Mouse (Mus musculus) megakaryocyte progenitor cell, adult 5-6 weeks (primary cell): ENCODE measurements around the gene Crebrf. TPM values are rescaled to one million over a fixed set of nuclear protein-coding genes. Genes with fewer than 3 reads are reported as not detected.
A peak's percentile ranks its signal among the peaks of the same experiment; 100 is the strongest.

Experiments used
- ATAC-seq: replicated peaks from 2 replicates; pipeline ENCODE4 v1.8.0; 2016; ENCODE audit warnings: mild to moderate bottlenecking, moderate TSS enrichment, inconsistent platforms; ENCODE audit not compliant: poor library complexity
- total RNA-seq, 2 experiments: library from RNA; stranded (forward) in 1 of 2; stranded (reverse) in 1 of 2; fragments of 157-497, 149-512 nt in 1 of 2; fragments of 200-1000 nt in 1 of 2; gene quantifications; 2 replicates each; pipeline versions ENCODE4 v1.2.3 to v1.2.4; 2015 to 2017

The Crebrf gene
- total RNA-seq (2015) (7.0 and 13.5 TPM in 2 replicates), total RNA-seq (2017) (11.1 and 18.0 TPM in 2 replicates)

DNA sequence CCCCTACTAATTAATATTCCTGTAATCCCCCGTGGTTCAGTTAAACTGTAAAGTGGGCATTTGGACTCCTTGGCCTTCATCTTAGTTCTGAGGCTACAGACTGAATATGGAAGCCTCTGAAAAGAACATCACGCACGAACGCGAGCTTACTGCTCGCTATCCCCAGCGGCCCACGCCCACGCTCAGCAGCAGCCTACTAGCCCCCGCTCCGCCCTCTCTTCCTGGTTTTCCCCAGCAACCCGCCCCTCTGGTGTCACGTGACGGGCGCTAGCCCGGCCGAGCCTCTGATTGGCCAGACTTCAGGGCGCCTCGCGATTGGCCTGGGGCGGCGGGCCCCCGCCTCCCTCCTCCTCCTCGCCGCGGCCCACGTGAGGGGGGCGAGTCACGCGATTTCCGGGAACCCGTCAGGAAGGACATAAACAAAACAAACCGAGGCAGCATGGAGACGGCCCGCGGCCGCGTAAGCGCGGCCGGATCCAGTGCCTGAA lies at the start of gene Crebrf:
Gene Crebrf (plus strand): TSS at position 380 of the 488 bp plus-strand sequence.
- ATAC-seq: peak; percentile 79

DNA sequence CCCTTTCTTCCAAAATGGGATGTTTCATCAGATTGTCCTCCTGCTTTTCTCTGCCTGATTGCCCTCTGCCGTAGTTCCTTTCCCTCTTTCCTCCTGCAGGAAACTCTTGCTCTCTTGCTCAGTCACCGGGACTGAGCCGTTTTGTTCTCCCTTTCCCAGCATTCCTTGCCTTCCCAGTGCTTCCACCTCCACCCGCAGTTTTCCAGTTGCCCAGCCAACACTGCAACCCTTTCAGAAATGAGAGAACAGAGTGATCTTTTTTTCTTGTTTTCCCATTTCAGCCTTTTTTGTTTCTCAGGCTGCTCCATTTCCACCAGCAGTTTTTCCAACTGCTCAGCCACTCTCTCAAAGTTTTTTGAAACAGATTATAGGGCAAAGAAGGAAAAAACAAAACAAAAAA lies 44.2 kb upstream of the Crebrf start:
- ATAC-seq: no peak

DNA sequence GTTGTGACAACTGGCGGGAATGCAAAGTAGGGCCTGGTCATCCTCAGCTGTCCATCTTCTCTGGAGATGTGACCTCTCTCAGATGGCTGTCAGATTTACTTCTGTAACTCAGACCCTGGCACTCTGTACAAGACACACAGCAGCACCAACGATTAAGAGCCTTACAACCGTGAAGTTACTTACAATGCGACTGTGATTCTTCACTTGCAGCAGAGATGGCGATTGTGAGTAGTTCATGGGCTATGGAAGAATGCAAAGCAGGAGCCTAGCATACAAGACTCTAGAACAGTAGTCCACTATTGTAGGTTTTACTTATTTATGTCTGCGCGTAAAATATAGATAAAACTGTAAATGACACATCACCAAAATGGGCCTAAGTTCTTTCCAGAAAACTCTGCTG lies 39.6 kb upstream of the Crebrf start:
- ATAC-seq: no peak

DNA sequence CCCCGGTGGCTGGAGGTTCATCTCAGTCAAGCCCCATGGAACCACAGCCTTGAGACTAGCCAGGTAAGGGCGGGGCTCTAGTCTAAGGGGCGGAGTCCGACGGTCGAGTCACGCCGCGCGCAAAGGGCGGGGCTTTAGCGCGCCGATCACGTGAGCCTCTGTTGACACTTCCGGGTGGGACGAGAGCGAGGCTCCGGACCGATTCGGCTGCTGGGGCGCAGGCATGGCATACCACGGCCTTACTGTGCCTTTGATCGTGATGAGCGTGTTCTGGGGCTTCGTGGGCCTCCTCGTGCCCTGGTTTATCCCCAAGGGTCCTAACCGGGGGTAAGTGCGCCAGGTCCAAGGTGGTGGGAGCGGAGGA lies 39.2 kb upstream of the Crebrf start:
- peak; percentile 86 for ATAC-seq

DNA sequence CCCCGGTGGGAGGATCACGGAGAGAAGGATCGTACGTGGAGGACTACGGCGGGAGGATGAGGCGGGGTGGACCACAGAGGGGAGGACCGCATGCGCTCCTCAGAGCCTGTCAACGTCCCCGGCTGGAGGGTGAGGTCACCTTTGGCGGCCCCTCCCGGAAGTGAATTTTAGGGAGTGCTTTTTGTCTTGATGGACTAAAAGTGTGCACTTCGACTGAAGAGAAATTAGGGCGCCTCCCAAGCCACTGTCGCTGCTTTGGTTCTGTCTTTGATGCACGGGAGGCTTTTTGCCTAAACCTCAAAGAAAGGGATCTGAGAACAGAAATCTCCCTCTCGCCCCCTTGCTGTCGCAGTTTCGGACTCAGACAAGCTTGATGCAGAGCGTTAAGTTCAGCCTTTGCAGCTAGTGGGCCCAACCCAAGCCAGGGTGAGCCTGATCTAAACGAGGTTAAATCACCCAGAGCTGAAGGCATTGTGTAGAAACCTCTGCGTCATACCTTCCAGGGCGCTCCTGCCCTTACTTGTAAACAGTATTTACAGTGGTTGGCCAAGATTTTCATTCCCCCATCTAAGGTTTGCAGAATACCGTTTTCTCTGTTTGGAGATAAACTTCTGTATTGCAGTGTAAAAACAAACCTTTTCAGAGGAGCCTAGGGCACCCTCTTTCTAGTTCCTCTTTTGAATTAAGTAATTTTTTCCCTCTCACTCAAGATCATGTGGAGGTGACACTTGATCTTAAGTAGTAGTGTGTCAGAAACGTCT lies 38.7 kb upstream of the Crebrf start:
- peak; percentile 81 for ATAC-seq

DNA sequence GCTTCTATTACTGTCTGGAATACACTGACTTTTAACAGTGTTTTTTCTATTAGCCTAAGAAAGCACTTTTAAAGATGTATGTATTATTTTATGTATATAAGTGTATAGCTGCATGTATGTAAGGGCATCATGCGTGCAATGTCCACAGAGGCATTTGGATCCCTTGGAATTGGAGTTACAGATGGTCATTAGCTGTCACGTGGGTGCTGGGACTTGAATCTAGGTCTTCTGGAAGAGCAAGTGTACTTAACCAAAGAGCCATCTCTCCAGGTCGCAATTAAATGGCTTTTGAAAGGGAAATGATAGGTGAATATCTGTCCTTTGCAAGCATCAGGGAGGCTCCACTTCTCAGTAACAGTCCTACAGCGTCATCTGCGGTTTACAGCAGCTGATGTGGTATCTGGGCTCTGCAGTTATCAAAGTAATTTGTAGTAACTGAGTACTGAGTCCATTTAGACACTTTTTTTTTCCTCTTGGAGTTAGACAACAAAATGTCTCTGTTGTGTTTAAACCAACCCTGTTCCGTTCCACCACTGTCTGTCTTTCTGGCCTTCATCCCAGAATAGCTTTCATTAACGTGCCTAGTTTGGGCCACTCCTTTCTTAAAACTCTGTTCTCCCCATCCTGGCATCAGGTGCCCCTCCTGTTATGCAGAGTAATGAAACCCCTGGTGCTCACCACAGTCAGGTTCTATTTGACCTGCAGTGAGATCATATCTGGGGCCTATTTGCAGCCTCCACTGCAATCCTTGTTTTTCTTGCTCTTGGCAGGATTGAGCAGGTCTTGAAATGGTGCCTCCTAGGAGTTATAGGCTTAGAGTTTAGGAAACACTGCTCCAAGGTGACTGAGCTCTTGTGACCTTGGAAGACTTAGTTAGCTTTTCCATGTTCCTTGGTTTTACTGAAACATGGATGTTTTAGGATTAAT lies 37.5 kb upstream of the Crebrf start:
- peak; percentile 55 for ATAC-seq

DNA sequence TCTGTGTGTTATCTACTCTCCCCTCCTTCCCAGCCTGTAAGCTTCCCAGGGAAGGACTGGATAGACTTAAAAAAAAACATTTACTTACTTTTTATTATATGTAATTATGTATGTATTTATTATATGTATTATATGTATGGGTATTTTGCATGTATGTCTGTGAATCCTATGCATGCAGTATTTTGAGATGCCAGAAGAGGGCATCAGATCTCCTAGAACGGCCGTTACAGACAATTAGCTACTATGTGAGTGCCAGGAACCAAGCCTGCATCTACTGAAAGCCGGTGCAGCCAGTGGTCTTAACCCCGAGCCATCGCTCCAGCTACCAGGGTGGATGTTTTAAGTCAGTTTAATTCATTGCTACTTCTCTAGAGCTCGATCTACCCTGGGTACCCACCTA lies 34.2 kb upstream of the Crebrf start:
- no peak for ATAC-seq

DNA sequence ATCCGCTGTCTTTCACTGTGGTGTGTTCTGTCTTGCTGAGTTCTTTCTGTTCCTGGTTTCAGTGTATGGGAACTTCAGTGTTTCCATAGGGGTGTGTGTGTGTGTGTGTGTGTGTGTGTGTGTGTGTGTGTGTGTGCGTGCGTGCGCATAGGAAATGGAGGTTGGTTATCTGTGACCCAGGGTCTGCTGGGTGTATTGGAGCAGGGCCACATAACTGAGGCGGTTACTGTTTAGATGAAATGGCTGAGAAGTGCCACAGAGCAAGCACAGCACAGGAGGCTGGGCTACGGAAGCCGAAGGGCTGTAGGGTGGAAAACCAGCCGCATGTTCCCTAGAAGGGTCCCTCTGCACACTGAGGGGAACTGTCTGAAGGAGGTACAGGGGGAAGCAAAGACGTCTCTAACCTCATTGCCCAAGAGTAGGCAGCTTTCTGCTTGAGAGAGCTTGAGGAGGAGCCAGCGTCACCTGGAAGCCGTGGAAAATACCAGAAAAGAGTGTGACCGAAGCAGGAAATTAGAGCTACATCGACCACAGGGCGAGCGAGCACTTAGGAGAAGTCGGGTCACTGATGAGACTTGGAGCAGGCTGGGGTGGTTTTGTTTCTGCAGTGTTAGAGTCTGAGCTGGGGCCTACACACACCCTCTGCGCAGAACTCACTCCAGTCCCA lies 29.0 kb upstream of the Crebrf start:
- ATAC-seq: peak; percentile 79

DNA sequence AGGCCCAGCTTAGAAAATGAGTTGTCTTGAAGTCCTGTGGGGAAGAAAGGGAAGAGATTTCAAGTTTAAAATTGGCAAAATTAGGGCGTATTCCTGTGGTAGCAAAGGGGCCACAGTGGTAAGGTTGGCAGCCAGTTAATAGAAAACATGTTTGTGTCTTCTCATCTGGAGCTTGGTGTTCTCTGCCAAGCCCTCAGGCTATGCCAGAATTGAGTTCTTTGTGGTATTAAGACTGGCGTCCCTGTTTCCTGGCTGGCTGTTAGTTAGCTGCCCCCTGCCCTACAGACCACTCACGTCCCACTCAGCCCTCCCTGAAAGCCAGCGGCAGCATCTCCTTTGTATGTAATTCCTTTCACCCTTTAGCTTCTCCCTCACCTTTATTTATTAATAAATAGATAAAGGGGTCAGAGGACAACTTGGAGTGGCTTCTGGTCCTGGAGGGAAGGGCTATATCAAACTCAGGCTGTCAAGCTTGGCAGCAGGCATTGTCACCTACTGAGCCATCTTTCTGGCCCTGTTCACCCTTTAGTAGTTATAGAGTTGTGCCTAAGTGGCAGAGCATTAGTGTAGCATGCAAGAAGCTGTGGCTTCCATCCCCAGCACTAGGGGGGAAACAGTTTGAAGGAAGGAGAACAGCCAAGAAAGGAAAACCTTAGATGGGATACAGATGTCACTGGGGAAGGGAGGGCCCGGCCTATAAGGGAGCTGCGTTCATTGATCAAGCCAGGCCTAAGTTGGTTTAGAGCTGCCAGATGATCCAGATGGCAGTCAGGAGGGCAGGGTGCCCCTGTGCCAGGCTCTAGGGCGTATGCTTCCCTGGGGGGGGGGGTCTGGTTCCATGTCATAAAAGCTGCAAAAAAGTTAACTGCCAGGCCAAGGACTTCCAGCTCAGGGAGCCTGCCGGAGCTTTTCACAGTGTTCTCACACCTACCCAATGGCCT lies 26.4 kb upstream of the Crebrf start:
- no peak for ATAC-seq

DNA sequence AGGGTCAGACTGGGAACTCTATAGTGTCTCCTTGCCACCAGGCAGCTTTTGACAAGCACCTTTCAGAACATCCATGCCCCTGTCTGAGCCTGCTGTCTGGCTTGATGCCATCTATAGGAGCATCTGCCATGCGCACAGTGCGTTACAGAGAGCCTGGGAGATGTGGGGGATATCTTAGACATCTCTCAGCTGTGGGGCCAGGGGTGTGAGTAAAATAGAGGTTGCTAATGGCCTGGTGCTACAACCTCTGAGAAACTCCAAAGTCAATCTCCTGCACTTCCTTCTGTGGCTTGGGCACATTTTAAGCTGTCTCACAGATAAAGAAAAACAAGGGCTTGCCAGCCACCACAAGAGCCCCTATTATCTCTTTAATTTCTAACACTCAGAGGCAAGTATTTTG lies 25.6 kb upstream of the Crebrf start:
- peak; percentile 69 for ATAC-seq

DNA sequence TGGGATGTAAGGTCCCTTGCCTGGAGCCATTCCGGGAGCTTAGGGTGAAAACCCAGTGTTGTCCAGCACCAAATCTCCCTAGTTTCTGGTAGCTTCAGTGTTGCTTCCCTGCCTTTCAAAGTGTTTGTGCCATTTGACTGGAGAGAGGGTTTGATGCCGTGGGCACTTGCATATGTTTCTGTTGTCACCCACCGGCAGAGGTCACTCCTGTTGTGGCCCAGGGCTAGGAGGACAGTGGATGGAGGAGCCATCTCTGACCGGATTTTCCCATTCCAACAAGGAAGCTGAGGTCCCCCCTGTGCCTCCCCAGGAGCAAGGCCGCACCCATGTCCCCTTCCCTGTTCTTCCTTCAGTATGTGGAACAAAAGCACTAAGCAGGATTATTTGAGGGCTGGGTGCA lies 25.2 kb upstream of the Crebrf start:
- no peak for ATAC-seq

DNA sequence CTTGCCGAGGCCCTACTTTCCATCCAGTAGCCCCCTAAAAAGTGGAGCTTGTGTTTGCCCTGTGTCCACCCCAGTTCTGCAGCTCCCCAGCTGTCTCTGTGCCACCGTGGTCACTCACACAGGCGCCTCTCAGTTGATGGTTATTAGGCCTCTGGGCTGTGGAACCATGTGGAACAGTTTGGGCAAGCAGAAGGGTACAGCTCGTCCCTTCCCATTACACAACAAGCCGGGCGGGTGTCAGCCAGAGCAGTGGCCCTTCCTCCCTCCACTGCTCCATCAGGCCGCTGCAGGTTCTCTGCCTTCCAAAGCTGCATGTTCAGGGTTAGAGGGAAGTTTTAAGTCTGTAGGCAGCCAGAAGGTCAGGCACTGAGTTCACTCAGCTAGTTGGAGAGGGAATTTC lies 24.3 kb upstream of the Crebrf start:
- no peak for ATAC-seq

DNA sequence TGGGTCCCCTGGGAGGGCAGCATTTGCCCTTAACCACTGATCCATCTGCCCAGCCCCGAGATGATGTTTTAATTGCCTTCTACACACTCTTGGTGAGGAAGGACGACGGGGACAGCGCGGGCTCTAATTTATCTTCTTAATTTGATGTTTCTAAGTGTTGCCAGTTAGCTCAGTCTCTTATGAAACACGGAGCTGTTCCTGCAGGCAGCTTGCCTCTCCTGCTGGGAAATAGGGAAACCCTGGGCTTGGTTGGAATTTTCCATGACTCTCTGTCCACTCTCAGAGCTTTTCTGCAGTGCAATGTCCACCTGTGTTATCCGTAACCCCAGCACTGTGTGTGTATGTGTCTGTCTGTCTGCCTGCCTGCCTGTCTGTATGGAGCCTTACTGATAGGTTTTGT lies 22.0 kb upstream of the Crebrf start:
- ATAC-seq: no peak

DNA sequence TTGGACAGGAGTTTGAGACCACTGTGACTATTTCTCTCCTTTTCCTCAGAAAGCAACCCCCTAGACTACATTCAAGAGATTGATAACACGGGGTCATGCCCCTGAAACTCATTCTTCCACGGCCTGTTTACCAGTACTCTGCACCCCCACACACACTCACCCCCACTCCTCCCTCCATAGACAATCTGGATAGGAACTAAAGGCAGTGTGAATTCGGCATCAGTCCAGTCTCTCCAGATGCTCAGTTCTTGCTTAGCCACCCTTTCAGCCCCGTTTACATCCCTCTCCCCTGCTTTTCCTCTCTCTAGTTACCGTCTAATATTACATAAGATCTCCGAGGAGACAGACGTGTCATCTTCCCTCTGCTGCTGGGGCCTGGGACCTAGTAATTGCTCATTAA lies 21.3 kb upstream of the Crebrf start:
- ATAC-seq: no peak

DNA sequence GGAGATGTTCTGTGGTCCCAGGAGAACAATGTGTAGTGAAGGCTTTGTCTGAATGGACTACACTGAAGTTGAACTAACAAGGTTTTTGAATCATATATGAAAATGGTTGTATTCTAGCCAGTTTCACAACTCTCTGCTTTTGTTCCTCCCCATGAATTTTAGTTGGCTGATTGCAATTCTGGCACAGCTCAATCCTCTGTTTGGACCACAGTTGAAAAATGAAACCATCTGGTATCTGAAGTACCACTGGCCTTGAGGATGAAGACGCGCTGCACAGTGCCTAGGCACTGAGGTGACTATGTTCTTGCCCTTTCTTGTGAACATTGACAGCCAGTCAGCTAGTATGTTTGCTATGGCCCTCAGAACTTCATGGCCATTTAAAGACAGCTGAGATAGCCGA lies 20.3 kb upstream of the Crebrf start:
- no peak for ATAC-seq

DNA sequence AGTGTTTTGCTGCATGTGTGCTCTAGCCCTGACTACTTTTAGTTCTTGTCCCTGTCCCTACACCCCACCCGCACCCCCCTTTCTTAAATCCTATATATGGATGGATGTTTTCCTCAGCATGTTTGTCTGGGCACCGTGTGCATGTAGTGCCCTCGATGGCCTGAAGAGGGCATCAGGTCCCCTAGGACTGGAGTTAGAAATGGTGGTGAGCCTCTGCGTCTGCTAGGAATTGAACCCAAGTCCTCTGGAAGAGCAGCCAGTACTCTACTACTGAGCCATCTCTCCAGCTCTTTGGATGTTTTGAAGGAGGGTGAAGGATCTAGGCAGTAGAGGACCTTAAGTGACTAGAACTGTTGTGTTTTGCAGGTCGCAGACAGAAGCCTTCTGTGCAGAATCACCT lies 16.6 kb upstream of the Crebrf start:
- ATAC-seq: peak; percentile 83

DNA sequence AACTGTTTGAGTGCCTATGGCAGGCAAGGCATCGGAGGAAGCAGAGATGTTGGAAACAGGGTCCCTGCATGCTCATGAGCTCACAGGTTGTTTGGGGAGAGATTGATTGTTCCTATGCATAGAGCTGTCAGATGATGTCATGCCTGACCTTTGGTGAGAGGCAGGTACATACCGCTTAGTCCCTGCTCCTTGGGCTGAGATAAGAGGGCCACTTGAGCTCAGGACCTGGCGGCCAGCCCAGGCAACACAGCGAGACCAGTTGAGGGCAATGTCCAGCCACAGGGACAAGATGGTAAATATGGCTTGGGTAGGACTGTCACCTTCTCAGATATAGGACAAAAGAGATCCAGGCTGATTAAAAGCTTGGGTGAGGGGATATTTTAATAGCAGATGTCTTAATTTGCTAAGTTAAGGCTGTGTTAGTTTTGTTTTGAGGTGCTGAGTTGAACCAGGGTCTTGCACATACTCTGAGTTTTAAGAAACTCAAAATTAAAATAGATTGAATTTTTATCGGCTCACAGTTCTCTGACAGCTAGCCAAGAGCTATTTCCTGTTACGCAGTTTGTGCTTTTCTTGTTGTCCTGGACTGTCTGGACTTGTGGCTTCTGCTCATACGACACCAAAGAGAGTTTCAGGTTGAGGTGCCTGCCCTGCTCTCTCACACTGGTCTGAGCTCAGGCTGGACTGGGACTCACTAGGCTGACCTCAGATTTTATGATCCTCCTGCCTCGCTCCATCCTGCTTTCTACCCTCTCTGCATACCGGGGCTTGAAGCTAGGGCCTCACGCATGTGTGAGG lies 15.4 kb upstream of the Crebrf start:
- no peak for ATAC-seq

DNA sequence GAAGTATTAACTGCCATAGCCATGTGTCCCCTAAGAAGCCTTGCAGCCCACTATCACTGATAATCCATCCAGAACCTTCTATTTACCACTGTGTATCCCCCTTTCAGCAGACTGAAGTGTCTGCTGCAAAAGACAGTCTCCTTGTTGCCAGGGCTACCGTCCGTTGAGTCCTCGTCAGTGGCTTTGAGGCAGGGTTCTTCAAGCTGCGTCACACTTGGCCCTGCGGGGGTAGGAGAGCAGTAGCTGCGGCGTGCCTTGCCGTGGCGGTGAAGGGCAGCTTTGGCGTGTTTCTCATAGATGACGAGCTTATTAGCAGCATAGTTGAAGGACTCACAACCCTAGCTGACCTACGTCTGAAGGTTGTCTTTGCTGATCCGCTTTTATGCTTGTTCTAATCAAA lies 13.9 kb upstream of the Crebrf start:
- ATAC-seq: no peak

DNA sequence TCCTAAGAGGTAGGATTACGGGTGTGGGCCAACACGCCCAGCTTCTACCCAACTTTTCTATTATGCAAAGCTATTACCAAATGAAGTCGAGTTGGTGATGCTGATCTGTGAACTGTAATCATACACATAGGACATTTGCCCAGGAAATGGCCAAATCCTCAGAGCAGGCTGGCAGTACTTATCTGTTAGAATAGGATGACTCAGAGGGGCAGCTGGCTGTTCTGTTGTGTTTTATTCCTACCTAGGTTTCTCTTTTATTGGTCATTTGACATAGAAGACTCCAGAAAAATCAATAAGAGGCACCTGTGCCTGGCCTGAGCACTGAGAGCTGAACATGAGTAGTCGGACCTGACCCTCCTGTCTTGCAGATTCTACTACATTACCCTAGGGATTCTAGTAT lies 12.8 kb upstream of the Crebrf start:
- no peak for ATAC-seq
